Mouse (Mus musculus) left cerebral cortex, adult 8-10 months (tissue): ENCODE data around the gene Mettl13. TPM values are rescaled to one million over a fixed set of nuclear protein-coding genes. Genes with fewer than 3 reads are reported as not detected.

Source experiments
- DNase-seq, 2 experiments: peaks; one replicate each; pipeline ENCODE4 v3.0.0; 2022; ENCODE audit warnings: low spot score in 2 of 2
- total RNA-seq, 4 experiments: library from RNA; stranded (reverse); gene quantifications; 2 replicates each; pipeline ENCODE4 v1.2.4; 2022

The Mettl13 gene
- total RNA-seq = 10 to 100 TPM; 11.9 to 16.4 (median 13.2) TPM

DNA sequence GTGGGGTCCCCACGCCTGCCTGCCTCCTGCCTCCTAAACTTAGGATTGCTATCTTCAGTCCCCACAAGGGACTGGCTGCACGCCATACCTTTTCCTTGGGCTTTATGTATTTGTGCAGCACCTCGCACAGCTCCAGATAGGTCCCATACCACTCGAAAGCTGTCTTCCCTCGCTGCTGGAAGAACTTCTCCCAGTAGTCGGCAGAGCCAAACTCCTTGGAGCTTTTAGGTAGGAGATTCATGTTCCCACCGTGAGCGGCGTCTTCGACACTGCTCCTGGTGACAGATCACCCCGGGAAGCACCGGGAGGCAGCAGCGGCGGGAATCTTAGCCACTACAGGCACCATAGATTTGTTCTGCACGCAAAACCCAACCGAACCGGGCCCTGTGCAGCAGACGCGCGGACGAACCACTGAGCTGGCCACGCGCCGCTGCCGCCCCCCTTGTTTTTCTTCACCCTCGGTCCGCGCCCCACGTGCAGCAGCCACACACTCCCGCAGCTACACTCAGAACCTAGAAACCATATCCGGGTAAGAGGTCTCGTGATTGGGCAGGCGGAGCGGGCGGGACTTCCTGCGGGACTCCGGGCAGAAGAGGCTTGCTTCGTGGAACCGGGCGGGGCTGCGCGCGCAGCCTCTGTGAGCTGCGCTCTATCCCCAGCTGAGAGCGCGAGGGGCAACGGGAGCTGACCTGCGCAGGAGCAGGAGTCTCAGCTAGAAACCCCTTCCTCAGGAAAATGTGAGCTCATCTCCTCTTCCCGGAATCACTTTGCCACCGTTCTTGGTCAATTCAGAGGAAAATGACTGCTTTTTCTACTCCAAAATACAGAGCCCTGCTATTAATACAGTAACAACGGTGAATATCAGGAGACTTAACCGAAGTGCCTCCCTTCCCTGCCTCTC, at the start of gene Mettl13:
Mettl13 (minus strand) TSS at position 536 of the 901 bp plus-strand sequence.
- peak; percentile 63 to 89 for DNase-seq

- no peak for DNase-seq
These were observed 49.2 kb upstream of the Mettl13 start for GRCm38 (mm10) chr1:162597379-162598102.

- no peak for DNase-seq
These were observed 42.2 kb upstream of the Mettl13 start for GRCm38 (mm10) chr1:162590415-162590997.

DNA sequence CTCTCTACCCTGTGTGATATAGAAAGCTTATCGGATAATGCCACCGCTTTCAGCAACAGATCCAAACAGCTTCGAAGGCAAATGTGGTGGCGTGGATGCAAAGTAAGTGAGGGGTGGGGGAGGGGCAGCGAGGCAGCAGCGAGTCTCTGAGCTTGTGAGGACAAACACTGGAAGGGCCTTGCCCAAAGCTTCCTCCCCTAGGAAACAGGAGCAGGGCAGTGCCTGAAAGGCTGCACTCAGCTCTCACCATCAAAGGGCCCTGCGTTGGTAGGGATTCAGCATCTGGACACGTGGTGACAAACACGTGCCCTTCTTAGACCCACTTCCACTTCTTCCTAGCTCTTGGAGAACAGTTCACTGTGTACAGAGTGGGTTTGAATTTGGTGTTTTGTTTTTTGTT, 41.1 kb upstream of the Mettl13 start:
- DNase-seq = no peak

GRCm38 (mm10) chr1:162588606-162589005, 40.3 kb upstream of the Mettl13 start:
- DNase-seq = no peak

GRCm38 (mm10) chr1:162586282-162586681, 37.9 kb upstream of the Mettl13 start:
- DNase-seq = no peak

DNA sequence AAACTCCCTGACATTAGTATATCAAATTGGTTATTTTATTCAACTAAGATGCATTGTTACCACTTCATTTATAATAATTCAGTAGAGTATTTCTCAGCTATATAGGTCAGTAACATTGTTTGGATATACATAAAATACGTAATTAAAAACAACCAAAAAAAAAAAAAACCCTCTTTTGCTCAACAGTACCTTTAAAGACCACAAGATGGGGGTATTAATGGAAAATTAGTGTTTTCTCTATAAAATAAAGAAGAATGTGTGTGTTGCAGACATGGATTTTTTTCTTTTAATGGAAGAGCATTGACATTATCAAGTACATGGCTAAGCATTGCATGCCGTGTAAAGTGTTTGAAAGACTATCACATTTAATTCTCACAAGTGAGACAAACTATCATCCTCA, 34.5 kb upstream of the Mettl13 start:
- DNase-seq = no peak

DNA sequence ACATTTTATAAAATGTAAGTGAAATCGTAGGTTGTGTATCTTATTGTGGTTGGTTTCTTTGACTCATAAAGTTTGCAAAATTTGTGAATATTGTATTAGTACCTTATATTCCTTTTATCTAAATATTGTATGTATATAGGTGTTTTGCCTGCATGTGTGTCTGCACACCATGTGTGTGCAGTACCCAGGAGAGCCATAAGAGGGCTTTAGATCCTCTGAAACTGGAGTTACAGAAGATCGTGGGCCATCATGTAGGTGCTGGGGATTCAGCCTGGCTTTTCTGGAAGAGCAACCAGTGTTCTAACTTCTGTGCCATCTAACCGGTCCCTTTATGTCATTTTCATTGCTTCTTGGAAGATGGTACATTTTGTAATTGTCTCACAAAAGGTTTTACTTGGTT, 26.7 kb upstream of the Mettl13 start:
- DNase-seq = no peak

DNA sequence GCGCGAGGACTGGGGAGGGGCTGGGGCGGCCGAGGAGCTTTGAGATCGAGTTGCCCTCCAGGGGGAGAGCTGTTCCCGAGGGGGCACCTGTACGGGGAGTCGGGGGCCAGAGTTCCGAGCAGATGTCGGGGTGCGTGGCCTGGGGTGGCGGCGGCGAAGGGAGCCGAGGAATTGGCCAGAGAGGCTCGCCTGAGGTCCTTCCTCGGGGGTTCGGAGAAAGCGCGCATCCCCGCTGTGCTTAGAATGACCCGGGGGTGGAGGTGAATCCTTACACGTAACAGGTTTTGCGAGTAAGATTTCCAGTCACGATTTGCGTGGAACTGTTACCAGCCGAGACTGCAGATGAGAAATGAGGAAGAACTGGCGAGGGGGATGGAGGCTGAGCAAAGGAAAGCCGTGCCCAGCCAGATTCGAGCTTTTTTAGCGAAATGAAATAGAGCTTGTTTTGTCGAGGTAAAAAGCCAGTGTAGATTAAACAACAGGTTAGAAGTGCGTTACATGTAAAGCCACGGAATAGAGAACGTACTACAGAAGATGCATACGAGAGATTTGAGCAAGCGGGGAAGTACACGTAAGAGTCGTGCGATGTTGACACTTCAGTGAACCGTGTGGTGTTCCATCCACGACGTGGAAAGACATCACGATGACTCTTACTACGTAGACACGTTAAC, 22.7 kb upstream of the Mettl13 start:
- peak; percentile 57 to 60 for DNase-seq

DNA sequence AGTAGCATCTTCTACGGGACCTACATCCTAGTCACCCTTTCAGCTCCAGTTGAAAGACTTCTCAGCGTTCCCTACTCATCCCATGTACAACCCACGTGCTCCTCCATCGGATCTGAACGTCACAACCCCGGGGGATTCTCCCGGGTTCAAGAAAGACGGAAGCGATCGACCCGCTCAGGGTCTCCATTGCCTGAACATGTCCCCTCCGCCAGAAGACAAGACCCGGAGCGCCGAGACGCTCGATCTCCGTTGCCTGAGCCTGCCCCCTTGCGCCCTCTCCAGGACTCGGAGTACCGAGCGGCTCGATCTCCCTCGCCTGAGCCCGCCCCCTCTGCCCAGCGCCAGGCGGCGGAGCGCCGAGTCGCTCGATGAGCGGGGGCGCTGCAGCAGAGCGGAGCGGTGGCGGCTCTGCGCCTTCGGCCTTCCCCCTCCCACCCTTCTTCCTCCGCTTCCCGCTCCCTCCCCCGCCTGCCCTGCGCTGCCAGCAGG, 22.0 kb upstream of the Mettl13 start, which contains the start of gene Vamp4:
Vamp4 (plus strand) TSS at position 256 of the 489 bp plus-strand sequence.
- DNase-seq = peak; percentile 85 to 86

DNA sequence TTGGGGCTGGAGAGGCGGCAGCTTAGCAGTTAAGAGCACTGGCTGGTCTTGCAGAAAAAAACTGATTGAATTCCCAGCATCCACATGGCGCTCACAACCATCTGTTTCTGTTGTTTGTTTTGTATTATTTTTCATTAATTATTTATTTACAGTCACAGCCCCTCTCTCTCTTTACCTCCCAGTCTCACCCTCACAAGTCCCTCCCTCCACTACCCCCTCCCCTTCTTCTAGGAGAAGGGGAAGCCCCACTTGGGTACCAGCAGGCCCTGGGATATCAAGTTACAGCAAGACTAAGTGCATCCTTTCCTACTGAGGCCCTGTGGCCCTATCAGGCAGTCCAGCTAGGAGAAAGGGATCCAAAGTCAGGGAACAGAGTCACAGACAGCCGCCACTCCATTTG, 19.0 kb upstream of the Mettl13 start:
- no peak for DNase-seq

DNA sequence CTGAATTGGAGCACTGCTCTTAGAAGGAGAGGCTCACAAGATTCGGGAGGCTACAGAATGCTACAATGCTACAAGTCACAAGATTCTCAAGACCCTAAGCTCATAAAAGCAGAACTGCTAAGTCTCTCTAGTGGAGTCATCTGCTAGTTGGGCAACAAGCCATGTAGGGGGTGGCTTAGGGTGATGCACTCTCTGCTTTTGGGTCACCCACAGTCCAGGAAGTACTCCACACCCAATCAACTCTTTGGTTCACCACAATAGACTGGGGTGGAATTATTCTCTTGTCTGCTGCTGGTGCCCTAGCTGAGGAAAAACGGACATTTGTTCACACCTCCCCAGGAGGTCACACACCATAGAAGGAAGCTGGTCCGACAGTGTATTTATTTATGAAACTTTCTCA, 16.6 kb upstream of the Mettl13 start:
- no peak for DNase-seq

DNA sequence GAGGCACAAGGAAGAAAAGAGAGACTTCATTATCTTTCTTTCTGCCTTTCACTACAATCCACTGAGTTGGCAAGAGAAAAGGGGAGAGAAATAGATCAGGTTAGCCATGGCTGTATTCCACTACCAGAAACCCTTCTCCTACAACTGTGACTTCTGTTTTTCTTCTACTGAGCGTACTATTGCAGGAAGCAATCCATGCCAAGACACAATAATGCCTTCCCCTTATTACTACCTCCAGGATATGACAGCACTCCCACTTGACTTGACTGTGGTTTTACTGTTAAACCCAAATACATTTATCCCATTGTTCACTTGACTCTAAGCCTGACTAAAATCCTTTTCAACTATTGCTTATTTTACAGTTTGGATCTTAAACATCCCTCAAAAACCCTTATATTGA, 14.9 kb upstream of the Mettl13 start:
- DNase-seq = no peak

DNA sequence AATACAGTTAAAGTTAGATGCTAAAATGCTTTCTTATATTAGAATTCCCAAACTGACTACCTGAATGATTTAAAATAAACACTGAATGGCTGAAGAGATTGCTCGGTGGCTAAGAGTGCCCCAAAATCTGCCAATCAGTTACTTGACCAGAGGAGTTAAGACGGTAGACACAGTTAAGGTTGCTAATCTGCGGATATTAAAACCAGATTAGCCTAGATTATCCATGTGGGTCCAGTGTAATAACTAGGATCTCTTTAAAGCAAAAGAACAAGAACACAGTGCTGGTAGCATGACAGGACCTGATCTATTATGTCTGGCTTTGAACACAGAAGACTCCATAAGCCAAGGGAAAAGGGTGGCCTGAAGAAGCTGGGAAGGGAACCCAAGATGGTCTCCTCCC, 5.8 kb upstream of the Mettl13 start:
- DNase-seq = no peak

GRCm38 (mm10) chr1:162552956-162553355, 4.6 kb upstream of the Mettl13 start:
- DNase-seq = no peak

- DNase-seq = no peak
These were observed 1.4 kb upstream of the Mettl13 start for GRCm38 (mm10) chr1:162549615-162550283.

DNA sequence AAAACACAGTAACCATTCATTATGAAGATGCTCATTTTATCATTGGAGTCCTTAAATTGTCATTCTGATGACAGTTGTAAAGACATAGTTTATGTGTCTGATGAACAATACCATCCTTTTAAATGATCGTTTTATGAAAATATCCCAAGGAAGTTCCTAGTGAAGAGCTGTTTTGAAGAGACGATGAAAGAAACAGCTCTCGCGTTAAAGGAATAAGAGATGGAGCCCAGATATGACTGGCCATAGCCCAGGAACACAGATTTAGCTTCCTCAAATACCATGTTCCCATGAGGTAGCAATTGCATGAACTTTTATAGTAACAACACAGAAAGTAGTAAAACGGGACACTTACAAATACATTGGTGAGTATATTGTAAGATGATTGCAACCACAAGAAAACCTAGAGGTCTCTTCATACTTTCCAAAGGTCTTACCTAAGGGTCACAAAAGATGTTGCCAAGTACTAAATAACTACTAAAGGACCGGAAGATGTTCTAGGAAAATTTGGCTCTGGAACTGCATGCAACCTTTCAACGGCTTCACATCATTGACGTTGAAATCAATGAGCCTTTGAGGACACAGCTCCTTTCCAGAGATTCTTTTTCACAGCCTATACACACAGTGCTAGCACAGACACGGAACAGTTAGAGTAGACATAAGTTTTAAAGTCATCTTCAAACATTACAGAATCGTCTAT, 714 bp upstream of the Mettl13 start:
- no peak for DNase-seq

GRCm38 (mm10) chr1:162547607-162548006, 744 bp downstream of the Mettl13 start:
- no peak for DNase-seq

- no peak for DNase-seq
These were observed 5.1 kb downstream of the Mettl13 start for GRCm38 (mm10) chr1:162543231-162543630.
